Mouse (Mus musculus): ENCODE results near the gene Susd6. TPM values are rescaled to one million over a fixed set of nuclear protein-coding genes. Genes with fewer than 3 reads are reported as not detected.

Gene Susd6
- 10 to 100 TPM; 46.3 to 49.6 TPM for total RNA-seq (2021)

DNA sequence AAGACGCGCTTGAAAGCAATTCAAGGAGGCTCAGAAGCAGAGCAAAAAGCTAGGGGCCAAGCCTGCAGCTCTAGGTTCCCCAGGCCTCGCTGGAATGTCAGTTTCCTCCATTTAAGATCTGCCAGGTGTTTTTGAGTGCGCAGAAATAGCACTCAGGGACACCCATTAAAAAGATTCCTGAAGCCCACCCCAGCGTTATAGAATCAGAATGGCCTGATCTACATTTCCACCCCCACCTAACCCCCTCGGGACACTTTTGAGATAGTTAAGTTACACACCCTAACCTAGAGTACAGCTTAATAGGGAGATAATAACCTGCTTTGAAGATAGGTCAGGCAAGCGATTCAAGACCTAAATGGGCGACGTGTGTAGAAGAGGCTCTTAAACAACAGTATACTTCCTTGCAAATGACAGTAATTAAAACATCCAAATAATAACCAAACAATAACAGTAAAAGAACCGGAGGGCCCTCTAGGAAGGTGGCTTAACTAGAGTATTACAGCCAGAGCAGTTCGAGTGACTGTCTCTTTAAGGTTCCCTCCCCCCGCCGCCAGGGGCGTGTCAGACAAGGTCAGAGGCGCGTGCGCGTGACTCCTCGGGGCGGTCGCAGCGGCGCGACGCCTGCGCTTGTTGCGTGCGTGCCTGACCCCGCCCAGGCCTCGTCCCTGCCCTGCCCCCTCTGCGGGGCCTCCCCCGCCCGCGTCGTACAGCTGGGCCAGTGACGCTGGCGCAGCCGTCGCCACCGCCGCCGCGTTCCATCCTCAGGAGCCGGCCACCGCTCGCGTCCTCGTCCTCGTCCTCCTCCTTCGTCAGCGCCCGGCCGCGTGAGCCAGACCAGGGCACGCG lies at the start of gene Susd6:
Gene Susd6, plus strand, starts transcription at position 662 of the 846 bp plus-strand sequence.
- DNase-seq: peak; percentile 99

- DNase-seq: no peak
These were observed 45.7 kb upstream of the Susd6 start for GRCm38 (mm10) chr12:80744614-80745013.

DNA sequence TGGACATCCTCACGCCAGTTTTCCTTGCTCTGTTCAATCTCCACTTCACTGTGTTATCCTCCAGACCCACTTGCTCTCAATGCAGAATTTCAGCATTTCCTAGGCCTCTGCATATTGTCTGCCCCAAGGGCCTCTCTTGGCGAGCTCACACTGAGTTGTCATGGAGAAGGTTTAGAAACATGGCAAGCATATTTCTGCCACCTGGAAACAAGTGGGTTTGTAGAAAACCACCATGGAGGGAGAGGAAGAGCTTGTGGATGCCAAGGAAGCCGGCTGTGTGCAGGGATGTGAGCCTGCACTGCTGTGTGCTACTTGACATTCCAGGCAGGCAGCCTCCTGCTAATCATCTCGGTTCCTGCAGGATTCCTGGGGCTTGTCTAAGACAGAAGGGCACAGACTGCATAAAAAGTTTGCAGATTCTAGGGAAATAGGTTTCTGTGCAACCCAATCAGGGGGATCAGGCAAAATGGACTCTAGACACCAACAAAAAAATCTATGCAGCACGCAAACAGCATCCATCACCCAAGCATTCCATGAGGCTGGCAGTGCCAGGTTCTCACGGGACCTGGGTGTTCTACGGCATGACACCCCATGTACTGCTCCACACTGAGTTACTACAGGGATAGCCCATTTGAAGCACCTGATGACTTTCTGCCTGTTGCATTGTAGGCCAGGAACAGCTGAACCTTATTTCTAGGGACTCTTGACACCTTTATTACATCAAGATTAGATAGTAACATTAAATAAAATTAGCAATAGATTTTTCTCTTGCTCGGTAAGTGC lies 44.1 kb upstream of the Susd6 start:
- DNase-seq: no peak

- no peak for DNase-seq
These were observed 38.8 kb upstream of the Susd6 start for GRCm38 (mm10) chr12:80751556-80751955.

GRCm38 (mm10) chr12:80757751-80758558 lies 32.4 kb upstream of the Susd6 start:
- DNase-seq: peak; percentile 65

GRCm38 (mm10) chr12:80758559-80759386 lies 31.5 kb upstream of the Susd6 start:
- peak; percentile 33 for DNase-seq

DNA sequence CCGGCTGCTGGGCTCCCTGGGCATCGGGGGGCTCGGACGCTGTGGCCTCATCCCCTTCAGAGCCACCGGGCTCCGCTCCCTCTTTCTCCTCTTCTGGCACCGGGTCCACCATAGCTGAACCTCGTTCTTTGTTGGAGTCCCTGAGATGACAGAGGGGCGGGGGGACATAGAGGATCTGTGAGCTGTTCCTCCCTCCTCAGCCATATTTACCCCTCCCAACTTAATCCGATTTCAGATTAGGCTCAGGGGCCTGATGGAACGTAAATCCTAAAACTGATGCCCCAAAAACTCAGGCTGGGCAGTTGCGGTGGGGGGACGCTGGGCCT lies 31.0 kb upstream of the Susd6 start:
- no peak for DNase-seq

DNA sequence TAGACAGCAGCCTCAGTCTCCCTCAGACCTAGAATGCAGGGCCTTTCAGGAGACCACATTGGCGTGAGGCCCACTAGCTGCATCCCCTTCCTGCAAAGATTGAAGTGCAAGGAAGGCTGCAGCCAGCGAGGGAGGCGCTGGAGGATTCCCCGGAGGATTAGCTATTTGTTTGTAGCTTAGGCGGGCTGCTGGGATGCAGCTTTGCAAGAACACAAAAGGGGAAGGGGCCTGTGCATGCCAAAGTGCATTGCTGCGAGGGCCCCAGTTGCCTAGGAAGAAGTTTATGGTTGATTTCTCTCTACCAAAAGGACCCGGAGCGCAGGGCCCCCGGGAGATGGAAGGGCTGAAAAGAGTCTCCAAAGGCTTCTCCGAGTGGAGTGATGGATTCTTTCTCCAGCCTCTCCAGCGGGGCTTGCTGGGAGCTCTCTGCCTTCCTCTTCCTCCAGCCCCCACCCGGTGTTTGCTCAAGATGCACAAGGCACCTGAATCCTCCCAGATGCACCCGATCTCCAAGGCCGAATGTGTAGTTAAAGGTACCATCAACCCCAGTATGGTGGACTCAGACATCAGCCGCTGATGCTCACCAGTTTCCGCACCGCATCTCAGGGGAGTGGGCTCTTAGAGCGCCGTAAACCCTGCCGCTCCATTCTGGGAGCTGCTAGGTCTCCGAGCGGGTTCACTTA lies 30.5 kb upstream of the Susd6 start:
- DNase-seq: peak; percentile 23

DNA sequence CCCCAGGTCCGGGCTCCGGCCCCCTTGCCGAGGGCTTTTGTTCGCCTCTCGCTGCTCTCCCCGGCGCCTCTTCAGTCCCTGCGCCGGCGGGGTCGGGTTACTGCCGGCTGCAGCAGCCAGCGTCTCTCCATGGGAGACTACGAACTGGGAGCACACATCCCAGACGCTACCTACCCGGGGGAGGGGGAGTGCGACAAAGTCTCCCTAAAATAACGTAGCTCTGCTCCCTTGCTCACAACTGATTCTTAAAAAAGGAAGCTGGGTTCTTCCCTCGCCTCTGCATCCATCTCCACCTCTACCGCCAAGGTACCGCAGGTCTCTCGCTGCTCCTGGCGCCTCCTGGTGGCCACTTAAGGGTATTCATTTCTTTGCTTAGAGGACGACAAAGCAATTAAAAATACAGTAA lies 29.9 kb upstream of the Susd6 start, which contains the start of gene Ccdc177:
Gene Ccdc177, minus strand, starts transcription at position 292 of the 406 bp plus-strand sequence.
- DNase-seq: peak; percentile 83

DNA sequence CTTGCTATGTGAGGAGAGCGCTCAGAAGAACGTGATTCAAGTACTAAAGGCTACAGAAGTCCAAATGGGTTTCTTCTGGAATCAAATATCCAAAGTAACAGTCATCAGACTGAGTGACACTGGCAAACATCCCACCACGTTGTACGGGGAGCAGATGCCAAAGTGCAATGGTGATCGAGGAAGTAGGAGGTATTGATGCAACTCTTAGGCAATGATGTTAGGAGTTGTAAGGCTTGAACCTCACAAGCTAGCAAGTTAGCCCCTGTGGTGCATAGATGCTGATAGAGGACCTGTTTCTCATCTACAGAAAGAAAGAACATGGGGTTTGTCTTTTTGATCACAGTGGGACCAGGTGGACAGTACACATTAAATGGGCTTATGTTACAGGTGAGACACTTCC lies 27.3 kb upstream of the Susd6 start:
- no peak for DNase-seq

DNA sequence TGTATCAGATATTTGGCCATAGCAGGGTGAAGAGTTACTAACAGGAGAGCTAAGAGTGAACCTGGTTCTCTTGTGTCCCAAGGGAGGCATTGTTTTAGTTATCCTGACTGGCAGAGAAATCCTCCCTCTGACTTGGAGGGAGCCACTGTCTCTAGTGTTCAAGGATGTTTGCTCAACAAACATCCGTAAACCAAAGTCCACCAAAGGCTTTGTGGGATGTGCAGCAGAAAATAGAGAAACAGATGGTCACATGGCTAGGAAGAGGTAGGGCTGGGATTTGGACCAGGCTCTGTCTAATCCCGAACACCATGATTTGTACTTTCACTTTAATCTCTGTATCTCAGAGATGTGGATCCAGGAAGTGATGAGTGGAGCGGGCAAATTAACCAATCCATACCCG lies 26.2 kb upstream of the Susd6 start:
- no peak for DNase-seq

- DNase-seq: peak; percentile 86
These were observed 20.6 kb upstream of the Susd6 start for GRCm38 (mm10) chr12:80769697-80770096.

DNA sequence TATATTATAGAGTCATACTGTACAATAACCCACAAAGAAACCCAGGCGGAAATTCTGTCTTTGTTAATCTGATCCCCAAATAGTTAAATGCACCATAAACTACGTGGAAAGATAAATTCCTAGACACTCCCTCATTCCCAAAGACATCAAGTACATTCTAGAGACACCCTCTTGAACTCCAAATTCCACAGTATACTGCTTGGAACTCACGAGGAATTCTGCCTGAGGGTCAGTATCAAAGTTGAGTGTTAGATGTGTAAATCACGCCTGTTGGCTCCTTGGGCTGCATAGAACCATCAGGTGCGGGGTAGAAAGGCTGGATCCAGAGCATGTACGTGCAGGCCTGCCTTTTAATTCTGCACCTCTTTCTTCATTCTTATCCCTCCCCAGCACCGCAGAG lies 15.5 kb upstream of the Susd6 start:
- no peak for DNase-seq

GRCm38 (mm10) chr12:80776046-80776634 lies 14.2 kb upstream of the Susd6 start:
- no peak for DNase-seq

GRCm38 (mm10) chr12:80778188-80778936 lies 11.9 kb upstream of the Susd6 start:
- no peak for DNase-seq

GRCm38 (mm10) chr12:80779760-80780159 lies 10.6 kb upstream of the Susd6 start:
- DNase-seq: no peak

DNA sequence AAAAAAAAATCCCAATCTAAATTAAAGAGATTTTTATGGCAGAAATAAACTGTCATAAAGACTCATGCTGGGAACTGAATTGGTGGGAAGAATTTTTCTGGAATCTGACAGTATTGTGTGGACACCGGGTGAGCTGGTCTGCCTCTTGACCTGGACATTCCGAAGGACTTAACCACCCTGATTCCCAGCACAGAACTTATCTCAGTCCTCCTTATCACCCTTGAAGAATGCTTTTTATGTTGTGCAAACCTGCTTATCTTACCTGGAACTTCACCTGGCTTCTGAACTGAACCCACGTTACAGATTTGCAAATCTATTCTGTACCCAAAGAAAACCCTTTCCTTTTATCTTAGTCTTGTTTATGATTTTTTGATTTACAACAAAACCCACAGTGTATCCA lies 8.1 kb upstream of the Susd6 start:
- no peak for DNase-seq

GRCm38 (mm10) chr12:80782892-80783291 lies 7.4 kb upstream of the Susd6 start:
- DNase-seq: no peak

DNA sequence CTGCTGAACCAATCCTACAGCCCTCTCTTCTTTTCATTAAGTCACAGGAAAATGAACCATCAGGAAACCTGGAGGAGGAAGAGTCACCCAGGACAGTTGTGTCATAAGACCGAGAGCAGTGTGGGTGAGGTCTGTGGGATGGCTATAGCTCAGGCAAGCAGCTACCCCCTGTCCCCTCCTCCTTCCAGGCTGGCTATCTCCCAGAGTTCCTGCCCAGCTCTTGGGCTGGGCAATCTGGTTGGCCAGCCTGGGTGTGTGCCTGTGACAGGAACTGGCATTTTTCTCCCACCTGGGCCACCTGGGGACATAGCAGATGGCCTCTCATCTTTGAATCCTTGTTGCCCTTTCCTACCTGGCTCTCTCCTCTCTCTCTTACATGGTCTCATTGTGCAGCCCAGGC lies 6.4 kb upstream of the Susd6 start:
- no peak for DNase-seq

- DNase-seq: no peak
These were observed 5.3 kb upstream of the Susd6 start for GRCm38 (mm10) chr12:80785005-80785404.

All from heart, postnatal 4 days (tissue).